Mouse (Mus musculus): Measurements from ENCODE around the gene Ccdc158. TPM values are rescaled to one million over a fixed set of nuclear protein-coding genes. Genes with fewer than 3 reads are reported as not detected.

Ccdc158 gene
- polyA plus RNA-seq, 1 experiment, result 0.28 TPM

- H3K4me3 ChIP-seq (ENCODE audit: insufficient read depth, low read depth, low read length), result no peak overlapping the region
- WGBS, result 59% methylated on average over 5 of the region's 5 CpGs
- peak; percentile 84 for DNase-seq
- H3K36me3 ChIP-seq (ENCODE audit: control insufficient read depth, insufficient read depth, low read length), result no peaks in the 10 kb centered on the region
- H3K27me3 ChIP-seq (replicated peaks; ENCODE audit: control insufficient read depth, insufficient read depth, low read length), result no peaks in the 10 kb centered on the region
- H3K4me1 ChIP-seq (ENCODE audit: control insufficient read depth, insufficient read depth, low read length), result peaks cover 19% of the 10 kb centered on the region
- peak overlapping the region; percentile 86 for H3K27ac ChIP-seq (ENCODE audit: insufficient read depth, low read depth, low read length)
- TF ChIP-seq CTCF (conservative IDR thresholded peaks at IDR 0.05; ENCODE audit: insufficient read depth, insufficient read length, low read depth, low read length) (no peak), POLR2A (IDR thresholded peaks at IDR 0.05; ENCODE audit: low read depth, low read length) (no peak)
Observed at GRCm38 (mm10) chr5:92712621-92713395, 37.7 kb upstream of the Ccdc158 start.

GRCm38 (mm10) chr5:92711666-92712290 lies 36.7 kb upstream of the Ccdc158 start:
- no peak for TF ChIP-seq POLR2A (IDR thresholded peaks at IDR 0.05; ENCODE audit: low read depth, low read length)
- TF ChIP-seq CTCF (conservative IDR thresholded peaks at IDR 0.05; ENCODE audit: insufficient read depth, insufficient read length, low read depth, low read length), result no peak
- Histone ChIP-seq H3K27me3 (replicated peaks; ENCODE audit: control insufficient read depth, insufficient read depth, low read length) (no peaks in the 10 kb centered on the region), H3K27ac (ENCODE audit: insufficient read depth, low read depth, low read length) (no peak overlapping the region), H3K4me1 (ENCODE audit: control insufficient read depth, insufficient read depth, low read length) (peaks cover 17% of the 10 kb centered on the region), H3K36me3 (ENCODE audit: control insufficient read depth, insufficient read depth, low read length) (no peaks in the 10 kb centered on the region), H3K4me3 (ENCODE audit: insufficient read depth, low read depth, low read length) (no peak overlapping the region)
- no peak for DNase-seq
- 66% methylated on average over 5 of the region's 5 CpGs for WGBS

- peak; percentile 59 for DNase-seq
- H3K27me3 ChIP-seq (replicated peaks; ENCODE audit: control insufficient read depth, insufficient read depth, low read length), result no peaks in the 10 kb centered on the region
- 61% methylated on average over 8 of the region's 8 CpGs for WGBS
- no peak overlapping the region for H3K4me3 ChIP-seq (ENCODE audit: insufficient read depth, low read depth, low read length)
- peaks cover 17% of the 10 kb centered on the region for H3K4me1 ChIP-seq (ENCODE audit: control insufficient read depth, insufficient read depth, low read length)
- H3K27ac ChIP-seq (ENCODE audit: insufficient read depth, low read depth, low read length), result 0 out of 2 replicates have a peak overlapping the region, but pooled peaks have one; percentile 52
- H3K36me3 ChIP-seq (ENCODE audit: control insufficient read depth, insufficient read depth, low read length), result no peaks in the 10 kb centered on the region
- no peak for TF ChIP-seq POLR2A (IDR thresholded peaks at IDR 0.05; ENCODE audit: low read depth, low read length)
- TF ChIP-seq CTCF (conservative IDR thresholded peaks at IDR 0.05; ENCODE audit: insufficient read depth, insufficient read length, low read depth, low read length), result no peak
Observed at GRCm38 (mm10) chr5:92710779-92711178, 35.7 kb upstream of the Ccdc158 start.

GRCm38 (mm10) chr5:92707921-92708491 lies 32.9 kb upstream of the Ccdc158 start:
- Histone ChIP-seq H3K27me3 (replicated peaks; ENCODE audit: control insufficient read depth, insufficient read depth, low read length) (no peaks in the 10 kb centered on the region), H3K36me3 (ENCODE audit: control insufficient read depth, insufficient read depth, low read length) (no peaks in the 10 kb centered on the region), H3K27ac (ENCODE audit: insufficient read depth, low read depth, low read length) (peak overlapping the region; percentile 53), H3K4me1 (ENCODE audit: control insufficient read depth, insufficient read depth, low read length) (peaks cover 14% of the 10 kb centered on the region), H3K4me3 (ENCODE audit: insufficient read depth, low read depth, low read length) (no peak overlapping the region)
- no peak for TF ChIP-seq POLR2A (IDR thresholded peaks at IDR 0.05; ENCODE audit: low read depth, low read length)
- TF ChIP-seq CTCF (conservative IDR thresholded peaks at IDR 0.05; ENCODE audit: insufficient read depth, insufficient read length, low read depth, low read length), result no peak
- WGBS, result 22% methylated on average over 7 of the region's 7 CpGs
- peak; percentile 57 for DNase-seq

GRCm38 (mm10) chr5:92703671-92704070 lies 28.6 kb upstream of the Ccdc158 start:
- no peak for DNase-seq
- WGBS, result 89% methylated on average over 8 of the region's 8 CpGs
- Histone ChIP-seq H3K27me3 (replicated peaks; ENCODE audit: control insufficient read depth, insufficient read depth, low read length) (no peaks in the 10 kb centered on the region), H3K36me3 (ENCODE audit: control insufficient read depth, insufficient read depth, low read length) (no peaks in the 10 kb centered on the region), H3K27ac (ENCODE audit: insufficient read depth, low read depth, low read length) (no peak overlapping the region), H3K4me3 (ENCODE audit: insufficient read depth, low read depth, low read length) (no peak overlapping the region), H3K4me1 (ENCODE audit: control insufficient read depth, insufficient read depth, low read length) (peaks cover 8% of the 10 kb centered on the region; the same call in 1 of the 2 replicates)
- TF ChIP-seq POLR2A (IDR thresholded peaks at IDR 0.05; ENCODE audit: low read depth, low read length), result no peak
- no peak for TF ChIP-seq CTCF (conservative IDR thresholded peaks at IDR 0.05; ENCODE audit: insufficient read depth, insufficient read length, low read depth, low read length)

- TF ChIP-seq CTCF (conservative IDR thresholded peaks at IDR 0.05; ENCODE audit: insufficient read depth, insufficient read length, low read depth, low read length), result no peak
- TF ChIP-seq POLR2A (IDR thresholded peaks at IDR 0.05; ENCODE audit: low read depth, low read length), result no peak
- no peak for DNase-seq
- H3K36me3 ChIP-seq (ENCODE audit: control insufficient read depth, insufficient read depth, low read length), result no peaks in the 10 kb centered on the region
- WGBS, result 68% methylated on average over 11 of the region's 11 CpGs
- no peak overlapping the region for H3K27ac ChIP-seq (ENCODE audit: insufficient read depth, low read depth, low read length)
- no peak overlapping the region for H3K4me3 ChIP-seq (ENCODE audit: insufficient read depth, low read depth, low read length)
- no peaks in the 10 kb centered on the region for H3K27me3 ChIP-seq (replicated peaks; ENCODE audit: control insufficient read depth, insufficient read depth, low read length)
- H3K4me1 ChIP-seq (ENCODE audit: control insufficient read depth, insufficient read depth, low read length), result 0 out of 2 replicates have a peak, but pooled peaks cover 2% of the 10 kb centered on the region
Observed at GRCm38 (mm10) chr5:92701750-92702149, 26.7 kb upstream of the Ccdc158 start.

All from kidney, adult 2 months (tissue).